Mouse (Mus musculus) cerebral cortex, adult 2 months (tissue): ENCODE measurements around the gene Atxn7l3.

ENCODE experiments used
- WGBS: fragments of 180-500 bp; shearing (Covaris S2); methylation state at CpG from one replicate; pipeline ENCODE4 v1.1.7; 2018; 5-methylcytosine and 5-hydroxymethylcytosine counted together

Gene Atxn7l3

DNA sequence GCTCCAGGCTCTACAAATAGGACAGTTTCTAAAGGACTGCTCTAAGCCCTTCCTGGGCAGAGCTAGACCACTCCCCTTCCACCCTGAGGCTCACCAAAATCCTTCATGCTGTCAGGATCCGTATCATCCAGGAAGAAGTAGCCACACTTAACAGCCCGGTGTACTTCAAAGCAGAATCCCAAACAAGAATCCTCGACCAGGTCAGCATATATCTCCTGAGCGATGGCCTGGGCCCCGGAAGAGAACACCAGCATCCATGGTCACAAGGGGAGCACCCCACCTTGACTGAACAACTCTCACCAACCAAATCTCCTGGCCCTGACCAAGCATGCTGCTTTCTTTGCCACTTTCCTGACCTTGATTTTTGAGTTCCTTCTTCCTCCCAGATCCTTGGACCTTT lies 2.0 kb downstream of the Atxn7l3 start:
- 77% methylated on average over 5 of the region's 5 CpGs for WGBS

DNA sequence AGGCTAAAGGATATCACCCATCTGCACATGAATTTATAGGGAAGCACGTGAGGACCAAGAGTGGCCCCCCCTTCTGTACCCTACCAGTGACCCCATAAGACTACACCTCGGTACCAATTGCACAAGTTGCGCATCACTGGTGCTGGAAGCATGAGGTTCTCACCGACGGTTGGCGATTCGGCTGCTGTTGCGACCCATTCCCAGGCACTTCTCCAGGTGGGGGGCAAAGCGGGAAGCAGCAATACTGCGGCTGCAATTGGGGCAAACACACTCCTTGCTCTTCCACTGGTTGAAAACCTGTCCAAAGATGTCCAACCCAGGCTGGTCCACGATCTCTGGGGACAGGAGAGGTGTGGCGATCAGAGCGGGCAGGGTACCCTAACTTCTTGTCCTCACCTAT lies 2.5 kb downstream of the Atxn7l3 start:
- 93% methylated on average over 13 of the region's 13 CpGs for WGBS

GRCm38 (mm10) chr11:102291051-102291535 lies 5.3 kb downstream of the Atxn7l3 start:
- 77% methylated on average over 11 of the region's 11 CpGs for WGBS

GRCm38 (mm10) chr11:102290141-102290540 lies 6.3 kb downstream of the Atxn7l3 start:
- 85% methylated on average over 4 of the region's 4 CpGs for WGBS

DNA sequence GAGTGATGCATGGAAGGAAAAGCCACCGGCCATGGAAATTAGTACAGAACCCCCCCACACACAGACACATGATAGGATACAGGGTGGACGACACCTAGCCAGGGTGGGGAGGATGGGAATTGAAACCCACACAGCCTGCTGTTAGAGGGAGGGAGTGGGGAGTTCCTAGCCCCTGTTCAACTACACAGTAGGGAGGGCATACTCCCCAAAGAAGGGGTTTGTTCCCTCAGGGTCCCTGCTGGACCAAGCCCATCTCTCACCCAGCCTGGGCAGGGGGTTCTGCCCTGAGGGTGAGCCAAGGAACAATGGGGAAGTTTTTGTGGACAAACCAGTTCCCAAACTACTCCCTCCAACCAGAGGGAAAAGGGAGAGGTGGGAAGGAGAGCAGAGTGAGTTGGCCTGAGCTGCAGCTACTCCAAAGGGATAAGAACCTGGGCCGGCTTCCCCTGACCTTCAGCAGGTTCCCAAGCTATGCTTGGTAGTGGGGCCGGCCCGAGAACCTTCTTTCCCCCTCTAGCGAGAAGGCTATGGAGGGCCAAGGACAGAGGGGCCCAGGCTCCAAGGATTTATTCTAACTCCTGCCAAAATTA lies 6.8 kb downstream of the Atxn7l3 start:
- 51% methylated on average over 6 of the region's 6 CpGs for WGBS

- 47% methylated on average over 2 of the region's 2 CpGs for WGBS
Observed at GRCm38 (mm10) chr11:102288913-102289312, 7.5 kb downstream of the Atxn7l3 start.

DNA sequence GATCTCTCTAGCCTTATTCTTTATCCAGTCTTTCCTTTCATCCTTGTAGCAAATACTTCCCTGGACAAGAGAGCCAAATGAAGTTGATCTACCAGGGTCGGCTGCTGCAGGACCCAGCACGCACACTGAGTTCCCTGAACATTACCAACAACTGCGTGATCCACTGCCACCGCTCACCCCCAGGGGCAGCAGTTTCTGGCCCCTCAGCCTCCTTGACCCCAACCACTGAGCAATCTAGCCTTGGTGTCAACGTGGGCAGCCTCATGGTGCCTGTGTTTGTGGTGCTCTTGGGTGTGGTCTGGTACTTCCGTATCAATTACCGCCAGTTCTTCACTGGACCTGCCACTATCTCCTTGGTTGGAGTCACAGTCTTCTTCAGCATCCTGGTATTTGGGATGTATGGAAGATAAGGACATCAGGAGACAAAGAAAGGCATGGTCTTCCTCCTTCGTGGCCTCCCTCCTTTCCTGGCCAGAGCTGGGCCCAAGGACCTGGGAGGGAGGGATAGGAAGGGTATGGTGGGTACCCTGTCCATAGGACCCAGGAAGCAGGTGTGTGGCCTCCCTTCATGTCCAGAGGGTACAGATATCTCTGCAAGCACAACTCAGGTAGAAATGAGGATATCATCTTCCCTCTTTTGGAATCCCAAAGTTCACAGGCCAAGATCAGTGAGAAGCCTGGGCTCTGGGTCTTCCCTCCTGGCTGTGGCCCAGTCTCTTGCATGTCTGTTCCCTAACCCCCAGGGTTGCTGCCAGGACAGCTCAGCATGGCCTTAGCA lies 8.2 kb downstream of the Atxn7l3 start:
- WGBS = 83% methylated on average over 8 of the region's 8 CpGs

- WGBS = 89% methylated on average over 8 of the region's 8 CpGs
Observed at GRCm38 (mm10) chr11:102287485-102287884, 8.9 kb downstream of the Atxn7l3 start.

GRCm38 (mm10) chr11:102285095-102285834 lies 11.2 kb downstream of the Atxn7l3 start:
- WGBS = 2% methylated on average over 31 of the region's 31 CpGs

GRCm38 (mm10) chr11:102284501-102285094 lies 11.8 kb downstream of the Atxn7l3 start, which contains the start of gene Tmub2:
Gene Tmub2 (plus strand): TSS chr11:102284931.
- under 1% methylated on average over 32 of the region's 32 CpGs for WGBS

DNA sequence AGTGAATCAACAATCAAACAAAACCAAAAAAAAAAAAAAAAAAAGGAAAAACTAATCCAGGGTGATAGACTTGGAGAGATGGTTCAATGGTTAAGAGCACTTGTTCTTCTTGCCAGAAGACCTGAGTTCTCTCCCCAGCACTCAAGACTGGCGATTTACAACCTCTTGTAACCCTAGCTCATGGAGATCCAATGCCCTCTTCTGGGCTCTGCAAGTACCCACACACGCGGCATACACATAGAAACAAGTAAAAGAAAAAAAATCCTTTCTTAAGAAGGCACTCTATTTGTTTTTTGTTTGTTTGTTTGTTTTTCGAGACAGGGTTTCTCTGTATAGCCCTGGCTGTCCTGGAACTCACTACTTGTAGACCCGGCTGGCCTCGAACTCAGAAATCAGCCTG lies 12.5 kb downstream of the Atxn7l3 start:
- 85% methylated on average over 6 of the region's 6 CpGs for WGBS

GRCm38 (mm10) chr11:102280267-102280666 lies 16.2 kb downstream of the Atxn7l3 start:
- WGBS = 65% methylated on average over 6 of the region's 6 CpGs

DNA sequence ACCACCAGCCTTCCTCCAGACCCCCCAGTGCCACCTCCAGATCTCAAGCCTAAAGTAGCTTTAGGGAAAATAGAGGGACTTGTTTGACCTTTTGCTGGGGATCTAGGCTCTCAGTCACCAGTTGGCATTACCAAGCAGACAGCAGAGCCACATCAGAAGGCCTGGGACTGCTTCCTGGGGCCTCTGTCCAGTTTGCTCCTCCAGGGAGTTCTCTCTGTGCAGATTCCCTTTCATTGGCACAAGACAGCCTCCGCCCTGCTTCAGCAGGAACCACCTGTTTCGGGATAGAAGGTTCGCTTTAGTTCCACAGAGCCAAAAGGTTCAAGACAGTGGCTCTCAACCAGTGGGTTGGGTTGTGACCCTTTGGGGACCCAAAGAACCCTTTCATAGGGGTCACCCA lies 16.8 kb downstream of the Atxn7l3 start:
- WGBS = 97% methylated on average over 3 of the region's 3 CpGs

- 60% methylated on average over 9 of the region's 12 CpGs for WGBS
Observed at GRCm38 (mm10) chr11:102277754-102278153, 18.7 kb downstream of the Atxn7l3 start.

DNA sequence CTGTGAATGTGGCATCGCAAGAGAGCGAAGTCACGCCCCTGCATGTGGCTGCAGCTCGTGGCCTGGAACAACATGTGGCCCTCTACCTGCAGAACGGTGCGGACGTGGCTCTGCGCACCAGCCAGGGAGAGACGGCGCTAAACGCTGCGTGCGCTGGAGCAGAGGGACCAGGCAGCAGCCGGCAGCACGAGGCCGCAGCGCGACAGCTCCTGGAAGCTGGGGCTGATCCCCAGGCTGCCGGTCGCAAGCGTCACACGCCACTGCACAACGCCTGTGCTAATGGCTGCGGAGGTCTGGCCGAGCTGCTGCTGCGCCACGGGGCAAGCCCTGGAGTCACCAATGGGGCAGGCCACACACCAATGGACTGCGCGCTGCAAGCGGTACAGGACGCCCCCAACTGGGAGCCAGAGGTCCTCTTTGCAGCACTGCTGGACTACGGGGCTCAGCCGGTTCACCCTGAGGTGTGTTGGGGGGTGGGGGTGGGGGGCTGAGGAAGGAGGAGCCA lies 20.0 kb downstream of the Atxn7l3 start:
- WGBS = 2% methylated on average over 33 of the region's 33 CpGs

GRCm38 (mm10) chr11:102268520-102269244 lies 27.7 kb downstream of the Atxn7l3 start, which contains the start of gene Asb16:
Gene Asb16 (plus strand): TSS chr11:102268743.
- WGBS = 86% methylated on average over 12 of the region's 12 CpGs

- WGBS = 5% methylated on average over 11 of the region's 11 CpGs
Observed at GRCm38 (mm10) chr11:102267480-102267879, 29.0 kb downstream of the Atxn7l3 start.

DNA sequence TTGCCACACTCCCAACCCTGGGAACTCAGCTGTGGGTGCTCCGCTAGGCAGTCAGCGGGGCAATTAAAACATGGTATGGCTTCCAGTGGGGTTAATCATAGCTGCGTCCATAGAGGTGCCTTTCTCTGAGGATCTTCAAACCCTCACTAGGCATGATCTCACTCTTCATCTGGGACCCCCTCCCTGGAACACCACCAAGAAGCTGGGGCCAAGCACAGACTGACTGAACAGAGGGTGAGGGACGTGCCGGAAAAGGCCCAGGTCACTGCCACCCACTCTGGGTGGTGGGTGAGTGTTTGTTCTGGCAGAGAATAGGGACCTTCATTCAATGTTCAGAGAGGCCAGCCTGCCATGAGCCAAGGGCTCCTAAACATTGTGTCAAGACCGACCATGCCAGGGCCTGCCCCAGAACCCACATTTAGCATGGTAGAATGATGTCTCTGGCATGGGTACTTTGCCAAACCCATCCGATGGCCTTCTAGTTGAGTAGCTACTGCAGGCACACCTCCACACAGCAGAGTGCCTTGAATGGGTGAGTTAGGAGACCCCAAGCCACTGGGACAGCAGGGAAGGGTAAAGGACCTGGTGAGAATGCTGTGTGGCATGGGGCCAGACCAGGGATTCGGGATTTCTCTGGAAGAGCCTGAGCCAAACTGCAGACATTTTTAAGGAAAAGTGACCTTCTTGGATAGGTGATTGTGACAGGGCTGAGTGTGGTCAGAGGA lies 29.6 kb downstream of the Atxn7l3 start:
- 77% methylated on average over 8 of the region's 8 CpGs for WGBS

DNA sequence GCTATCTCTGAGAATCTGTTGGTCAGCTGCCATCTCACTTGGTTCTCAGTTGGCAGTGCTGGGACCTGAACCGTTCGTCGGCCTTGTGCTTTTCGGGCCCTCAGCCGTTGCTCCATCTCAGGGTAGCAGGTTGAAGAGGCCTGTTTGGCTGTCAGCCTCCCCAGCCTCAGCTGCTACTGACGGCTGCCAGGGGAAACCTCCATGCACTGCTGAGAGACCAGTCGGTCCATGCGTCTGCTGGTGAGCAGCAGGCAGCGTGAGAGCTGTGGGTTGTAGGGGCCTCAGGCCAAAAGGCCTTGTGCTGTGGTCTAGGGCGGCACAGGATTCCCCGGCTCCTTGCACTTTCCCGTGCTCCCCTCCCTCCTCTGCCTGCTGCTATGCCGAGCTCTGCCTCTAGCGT lies 30.6 kb downstream of the Atxn7l3 start:
- WGBS = 82% methylated on average over 14 of the region's 14 CpGs

DNA sequence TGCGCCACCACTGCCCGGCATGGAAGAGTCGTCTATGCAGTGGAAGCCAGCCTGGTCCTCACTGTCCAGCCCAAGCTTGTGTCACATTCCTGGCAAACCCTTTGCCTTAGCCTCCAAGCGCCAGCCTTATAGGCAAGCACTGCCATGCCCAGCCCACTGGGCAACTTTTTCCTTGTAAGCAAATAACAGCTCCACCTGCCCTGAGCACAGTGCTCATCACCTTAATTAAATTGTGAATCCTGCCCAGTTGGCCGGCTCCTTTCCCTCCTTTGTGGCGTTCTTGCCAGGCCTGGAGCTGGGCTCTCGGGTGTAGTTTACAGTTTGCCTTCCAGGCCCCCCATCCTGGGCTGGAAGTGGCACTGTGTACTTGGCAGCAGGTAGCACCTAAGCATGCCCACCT lies 33.2 kb downstream of the Atxn7l3 start:
- 95% methylated on average over 7 of the region's 7 CpGs for WGBS
